Comparison of ENCODE assay signal across 8 mouse cellular contexts in genomic region chr17:8283526-8284253, GRCm38 (mm10). TPM values are rescaled to one million over a fixed set of nuclear protein-coding genes. Genes with fewer than 3 reads are reported as not detected.
A peak's percentile ranks its signal among the peaks of the same experiment; 100 is the strongest.
DNase-seq lines count a peak whose midpoint lies in the region; ATAC-seq and TF ChIP-seq lines count a peak whose summit lies in the region.

No protein-coding gene starts in this region.

- peak overlapping the region; percentile 85 for H3K4me3 ChIP-seq in embryonic facial prominence, embryonic 13.5 days
- peak overlapping the region; percentile 87 for H3K4me3 ChIP-seq in limb, embryonic 14.5 days (replicated peaks; ENCODE audit: low read length)
- H3K4me3 ChIP-seq in midbrain, postnatal 0 days (ENCODE audit: low read depth, low read length) = peak overlapping the region; percentile 87

- H3K27ac ChIP-seq in embryonic facial prominence, embryonic 13.5 days = peak overlapping the region; percentile 88
- H3K27ac ChIP-seq in limb, embryonic 14.5 days (replicated peaks; ENCODE audit: low read depth, low read length) = peak overlapping the region; percentile 89
- H3K27ac ChIP-seq in midbrain, postnatal 0 days (ENCODE audit: low read depth, low read length) = peak overlapping the region; percentile 98

- peak overlapping the region; percentile 100 for H3K4me2 ChIP-seq in embryonic facial prominence, embryonic 13.5 days
- H3K4me2 ChIP-seq in limb, embryonic 14.5 days (replicated peaks; ENCODE audit: low read depth, low read length, severe bottlenecking) = peak overlapping the region; percentile 100
- peak overlapping the region; percentile 91 for H3K4me2 ChIP-seq in midbrain, postnatal 0 days (ENCODE audit: low read depth, low read length, poor library complexity, severe bottlenecking)

- WGBS in embryonic facial prominence, embryonic 13.5 days = under 1% methylated on average over 77 of the region's 77 CpGs
- under 1% methylated on average over 74 of the region's 77 CpGs for WGBS in limb, embryonic 14.5 days
- 0% methylated on average over 72 of the region's 77 CpGs for WGBS in midbrain, postnatal 0 days

- H3K27me3 ChIP-seq in embryonic facial prominence, embryonic 13.5 days = peaks cover 3% of the 10 kb centered on the region; the same call in 1 of the 2 replicates
- no peaks in the 10 kb centered on the region; the same call in 1 of the 2 replicates for H3K27me3 ChIP-seq in limb, embryonic 14.5 days (ENCODE audit: control insufficient read depth, insufficient read depth, low read length)
- no peaks in the 10 kb centered on the region for H3K27me3 ChIP-seq in midbrain, postnatal 0 days (ENCODE audit: insufficient read depth, low read length)

- DNase-seq in 3134 (ENCODE audit: extremely low read depth, insufficient read length, low spot score) = peak; percentile 98
- DNase-seq in adrenal gland, postnatal 36 days = peak; percentile 98
- peak; percentile 95 for DNase-seq in heart, adult 8-10 months (ENCODE audit: low spot score)
- DNase-seq in kidney, adult 9 months = peak; percentile 97
- DNase-seq in limb, embryonic 14.5 days (ENCODE audit: low spot score) = peak; percentile 94
- DNase-seq in midbrain, postnatal 0 days (ENCODE audit: low spot score) = peak; percentile 97
- DNase-seq in spleen, postnatal 14 days (ENCODE audit: low spot score in 2 of 2) = peak; percentile 90 to 92

- peak; percentile 96 for ATAC-seq in embryonic facial prominence, embryonic 13.5 days (ENCODE audit: insufficient number of reproducible peaks, insufficient read depth, low FRiP score, low TSS enrichment, low read depth)
- ATAC-seq in limb, embryonic 14.5 days (ENCODE audit: low FRiP score, low read depth) = peak; percentile 99
- ATAC-seq in midbrain, postnatal 0 days (ENCODE audit: low FRiP score) = peak; percentile 97

- H3K9ac ChIP-seq in embryonic facial prominence, embryonic 13.5 days = peak overlapping the region; percentile 83
- H3K9ac ChIP-seq in limb, embryonic 14.5 days (ENCODE audit: low read depth, low read length, severe bottlenecking) = peak overlapping the region; percentile 75
- peak overlapping the region; percentile 87 for H3K9ac ChIP-seq in midbrain, postnatal 0 days (replicated peaks; ENCODE audit: low read length, poor library complexity, severe bottlenecking)

- peaks cover 15% of the 10 kb centered on the region for H3K4me1 ChIP-seq in embryonic facial prominence, embryonic 13.5 days
- peaks cover 13% of the 10 kb centered on the region; the same call in 1 of the 2 replicates for H3K4me1 ChIP-seq in limb, embryonic 14.5 days (ENCODE audit: control insufficient read depth, insufficient read depth, low read length)
- H3K4me1 ChIP-seq in midbrain, postnatal 0 days (ENCODE audit: insufficient read depth, low read length) = peaks cover 3% of the 10 kb centered on the region; the same call in 1 of the 2 replicates

- peak; percentile 45 for TF ChIP-seq CTCF in midbrain, postnatal 0 days (IDR thresholded peaks at IDR 0.05)

- H3K36me3 ChIP-seq in embryonic facial prominence, embryonic 13.5 days = no peaks in the 10 kb centered on the region
- H3K36me3 ChIP-seq in limb, embryonic 14.5 days (ENCODE audit: control insufficient read depth, insufficient read depth, low read length) = 0 out of 2 replicates have a peak, but pooled peaks cover 4% of the 10 kb centered on the region
- no peaks in the 10 kb centered on the region for H3K36me3 ChIP-seq in midbrain, postnatal 0 days (ENCODE audit: insufficient read depth, low read length)

- peak; percentile 77; the same call in 1 of the 2 replicates for TF ChIP-seq POLR2A in limb, embryonic 14.5 days (IDR thresholded peaks at IDR 0.05; ENCODE audit: borderline replicate concordance, extremely low read depth, insufficient read depth, insufficient read length)

- no peaks in the 10 kb centered on the region for H3K9me3 ChIP-seq in embryonic facial prominence, embryonic 13.5 days
- no peaks in the 10 kb centered on the region for H3K9me3 ChIP-seq in limb, embryonic 14.5 days (ENCODE audit: control insufficient read depth, low read length)
- H3K9me3 ChIP-seq in midbrain, postnatal 0 days (ENCODE audit: low read length) = no peaks in the 10 kb centered on the region

RNA-seq across cellular contexts. Expression of gene Mpc1, which starts 1.0 kb away (rescaled TPM):
- 100 to 1,000 TPM; 391 to 415 TPM for total RNA-seq in adrenal gland, postnatal 36 days (2021)
- 150 and 154 TPM in 2 replicates for polyA plus RNA-seq in embryonic facial prominence, embryonic 13.5 days (2015; fragmentation: Nextera tagmentation; extraction: Ambion mirVana)
- 100 to 1,000 TPM; 872 to 928 (median 908) TPM for total RNA-seq in heart, adult 8-10 months (2022)
- polyA plus RNA-seq in limb, embryonic 14.5 days (2012; rRNA removed) = 90.2 and 95.6 TPM in 2 replicates
- polyA plus RNA-seq in limb, embryonic 14.5 days (2014; fragmentation: Nextera tagmentation; extraction: Ambion mirVana) = 175 and 184 TPM in 2 replicates
- 306 and 314 TPM in 2 replicates for total RNA-seq in midbrain, postnatal 0 days (2014; rRNA removed)
- polyA plus RNA-seq in midbrain, postnatal 0 days (2015; fragmentation: Nextera tagmentation; extraction: Ambion mirVana) = 494 and 535 TPM in 2 replicates

RNA-seq across cellular contexts. Expression of gene Sft2d1, which starts 27.2 kb away (rescaled TPM):
- total RNA-seq in adrenal gland, postnatal 36 days (2021) = 10 to 100 TPM; 41.1 to 43.5 TPM
- polyA plus RNA-seq in embryonic facial prominence, embryonic 13.5 days (2015; fragmentation: Nextera tagmentation; extraction: Ambion mirVana) = 58.9 and 67.8 TPM in 2 replicates
- total RNA-seq in heart, adult 8-10 months (2022) = 10 to 100 TPM; 14.4 to 18.8 (median 16.2) TPM
- 103 and 115 TPM in 2 replicates for polyA plus RNA-seq in limb, embryonic 14.5 days (2012; rRNA removed)
- polyA plus RNA-seq in limb, embryonic 14.5 days (2014; fragmentation: Nextera tagmentation; extraction: Ambion mirVana) = 55.8 and 70.1 TPM in 2 replicates
- total RNA-seq in midbrain, postnatal 0 days (2014; rRNA removed) = 113 and 130 TPM in 2 replicates
- 221 and 235 TPM in 2 replicates for polyA plus RNA-seq in midbrain, postnatal 0 days (2015; fragmentation: Nextera tagmentation; extraction: Ambion mirVana)

RNA-seq across cellular contexts. Expression of gene Ccr6, which starts 47.8 kb away (rescaled TPM):
- not detected for total RNA-seq in adrenal gland, postnatal 36 days (2021)
- not detected in 2 replicates for polyA plus RNA-seq in embryonic facial prominence, embryonic 13.5 days (2015; fragmentation: Nextera tagmentation; extraction: Ambion mirVana)
- total RNA-seq in heart, adult 8-10 months (2022) = under 1 TPM in 1 of 4 experiments, not detected in 3; 0.22 TPM
- 0.08 TPM in 1 of 2 replicates, not detected in the other for polyA plus RNA-seq in limb, embryonic 14.5 days (2012; rRNA removed)
- polyA plus RNA-seq in limb, embryonic 14.5 days (2014; fragmentation: Nextera tagmentation; extraction: Ambion mirVana) = not detected in 2 replicates
- total RNA-seq in midbrain, postnatal 0 days (2014; rRNA removed) = not detected in 2 replicates
- not detected in 2 replicates for polyA plus RNA-seq in midbrain, postnatal 0 days (2015; fragmentation: Nextera tagmentation; extraction: Ambion mirVana)

RNA-seq across cellular contexts. Expression of gene Prr18, which starts 53.6 kb away (rescaled TPM):
- total RNA-seq in adrenal gland, postnatal 36 days (2021) = under 1 TPM; 0.30 to 0.83 TPM
- 0.45 and 0.52 TPM in 2 replicates for polyA plus RNA-seq in embryonic facial prominence, embryonic 13.5 days (2015; fragmentation: Nextera tagmentation; extraction: Ambion mirVana)
- under 1 TPM in 2 of 4 experiments, not detected in 2; 0.06 to 0.17 TPM for total RNA-seq in heart, adult 8-10 months (2022)
- polyA plus RNA-seq in limb, embryonic 14.5 days (2012; rRNA removed) = 1.0 and 1.2 TPM in 2 replicates
- polyA plus RNA-seq in limb, embryonic 14.5 days (2014; fragmentation: Nextera tagmentation; extraction: Ambion mirVana) = 0.25 and 0.28 TPM in 2 replicates
- total RNA-seq in midbrain, postnatal 0 days (2014; rRNA removed) = 29.8 and 31.5 TPM in 2 replicates
- 15.7 and 15.9 TPM in 2 replicates for polyA plus RNA-seq in midbrain, postnatal 0 days (2015; fragmentation: Nextera tagmentation; extraction: Ambion mirVana)

Comparison
In these comparisons a context has a peak if more than half of its experiments do, and no peak if none do; other contexts are left out.
1. Peak in every context shown above with its lines: DNase-seq, ATAC-seq, H3K4me3 ChIP-seq and H3K27ac ChIP-seq.